Mouse (Mus musculus): ENCODE data around the gene Zgrf1. TPM values are rescaled to one million over a fixed set of nuclear protein-coding genes. Genes with fewer than 3 reads are reported as not detected.

The Zgrf1 gene
- polyA plus RNA-seq, 1 experiment = 28.3 TPM

DNA sequence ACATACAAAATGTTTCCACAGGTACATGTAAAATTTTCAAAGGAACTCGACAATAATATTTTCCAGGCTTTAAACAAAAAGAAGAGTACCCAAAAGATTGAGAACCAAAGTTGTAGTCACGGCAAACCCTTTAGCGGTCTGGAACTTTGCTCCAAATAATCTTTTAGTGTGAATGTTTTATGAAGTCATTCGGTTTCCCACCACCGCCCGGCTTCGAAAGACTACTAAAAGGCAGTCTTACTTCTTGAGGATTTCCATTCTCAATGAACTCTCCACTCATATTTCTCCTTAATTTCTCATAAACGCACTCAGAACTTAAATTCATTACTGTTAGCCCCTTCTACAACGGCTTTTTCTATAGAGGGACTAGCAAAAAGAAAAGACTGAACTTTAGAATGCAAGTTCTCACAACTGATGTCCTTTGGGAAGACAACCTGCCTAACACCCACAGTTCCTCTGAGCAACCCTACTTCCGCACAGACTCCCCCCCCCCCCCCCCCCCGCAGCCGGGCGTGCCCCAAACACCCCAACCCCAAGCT lies 786 bp upstream of the Zgrf1 start:
- no peaks in the 10 kb centered on the region for H3K9me3 ChIP-seq (replicated peaks; ENCODE audit: control insufficient read depth, insufficient read depth, low read length, poor library complexity, severe bottlenecking)
- no peak overlapping the region; the same call in 1 of the 2 replicates for H3K4me3 ChIP-seq (ENCODE audit: low read depth, low read length)
- 0 out of 2 replicates have a peak overlapping the region, but pooled peaks have one; percentile 51 for H3K27ac ChIP-seq (ENCODE audit: insufficient read depth, low read length)
- no peaks in the 10 kb centered on the region for H3K27me3 ChIP-seq (ENCODE audit: control insufficient read depth, insufficient read depth, low read length, poor library complexity, severe bottlenecking)
- TF ChIP-seq CTCF (IDR thresholded peaks at IDR 0.05; ENCODE audit: low read depth, low read length) = no peak
- TF ChIP-seq POLR2A (IDR thresholded peaks at IDR 0.05; ENCODE audit: insufficient read depth, low read length) = no peak
- TF ChIP-seq EP300 (IDR thresholded peaks at IDR 0.05; ENCODE audit: insufficient read depth, low read depth, low read length) = no peak
- peak overlapping the region; percentile 86 for H3K9ac ChIP-seq (ENCODE audit: low read depth, poor library complexity, severe bottlenecking)
- H3K4me1 ChIP-seq (ENCODE audit: control insufficient read depth, insufficient read depth, low read length) = peaks cover 2% of the 10 kb centered on the region
- peaks cover 19% of the 10 kb centered on the region for H3K36me3 ChIP-seq (ENCODE audit: control insufficient read depth, insufficient read depth, low read length, poor library complexity, severe bottlenecking)

DNA sequence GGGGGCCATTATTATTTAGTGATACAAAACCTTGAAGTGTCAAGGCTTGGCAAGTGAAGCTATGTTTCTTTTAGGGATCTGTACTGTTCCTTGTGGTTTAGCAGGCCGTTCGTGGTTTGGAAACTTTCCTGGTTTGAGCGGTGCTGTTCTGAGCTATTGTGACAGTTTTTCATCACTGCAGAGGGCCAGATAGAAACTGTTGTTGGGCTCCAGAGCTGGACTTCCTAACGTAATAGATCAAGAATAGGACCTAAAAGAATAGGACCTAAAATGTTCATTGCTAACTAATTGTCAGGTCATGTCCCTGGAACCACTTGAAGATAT lies 393 bp downstream of the Zgrf1 start:
- TF ChIP-seq EP300 (IDR thresholded peaks at IDR 0.05; ENCODE audit: insufficient read depth, low read depth, low read length) (no peak), POLR2A (IDR thresholded peaks at IDR 0.05; ENCODE audit: insufficient read depth, low read length) (no peak), CTCF (IDR thresholded peaks at IDR 0.05; ENCODE audit: low read depth, low read length) (no peak)

DNA sequence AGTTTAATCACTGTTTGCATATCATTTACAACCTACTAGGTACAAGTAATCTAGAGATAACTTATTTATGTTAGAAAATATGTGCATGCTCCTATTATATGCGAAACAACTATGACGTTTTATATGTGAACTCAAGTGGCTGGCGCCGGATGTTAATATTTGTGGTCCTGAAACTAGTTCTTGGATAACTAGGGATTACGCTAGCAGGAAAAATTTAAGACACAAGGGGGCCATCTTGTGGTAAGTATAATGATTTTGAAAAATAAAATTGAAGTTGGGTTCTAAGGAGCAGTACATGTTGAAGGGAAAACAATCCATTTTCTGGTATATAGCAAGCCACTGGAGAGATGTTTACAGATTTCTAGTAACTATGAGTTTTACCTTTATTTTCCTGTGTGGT lies 1.4 kb downstream of the Zgrf1 start:
- no peaks in the 10 kb centered on the region for H3K27me3 ChIP-seq (ENCODE audit: control insufficient read depth, insufficient read depth, low read length, poor library complexity, severe bottlenecking)

More for the DNA sequence above, 393 bp downstream of the Zgrf1 start:
- H3K4me3 ChIP-seq (ENCODE audit: low read depth, low read length) = peak overlapping the region; percentile 99
- peaks cover 2% of the 10 kb centered on the region for H3K4me1 ChIP-seq (ENCODE audit: control insufficient read depth, insufficient read depth, low read length)
- H3K36me3 ChIP-seq (ENCODE audit: control insufficient read depth, insufficient read depth, low read length, poor library complexity, severe bottlenecking) = peaks cover 19% of the 10 kb centered on the region
- no peak overlapping the region for H3K27ac ChIP-seq (ENCODE audit: insufficient read depth, low read length)
- peak overlapping the region; percentile 86 for H3K9ac ChIP-seq (ENCODE audit: low read depth, poor library complexity, severe bottlenecking)
- H3K9me3 ChIP-seq (replicated peaks; ENCODE audit: control insufficient read depth, insufficient read depth, low read length, poor library complexity, severe bottlenecking) = no peaks in the 10 kb centered on the region
- H3K27me3 ChIP-seq (ENCODE audit: control insufficient read depth, insufficient read depth, low read length, poor library complexity, severe bottlenecking) = no peaks in the 10 kb centered on the region

DNA sequence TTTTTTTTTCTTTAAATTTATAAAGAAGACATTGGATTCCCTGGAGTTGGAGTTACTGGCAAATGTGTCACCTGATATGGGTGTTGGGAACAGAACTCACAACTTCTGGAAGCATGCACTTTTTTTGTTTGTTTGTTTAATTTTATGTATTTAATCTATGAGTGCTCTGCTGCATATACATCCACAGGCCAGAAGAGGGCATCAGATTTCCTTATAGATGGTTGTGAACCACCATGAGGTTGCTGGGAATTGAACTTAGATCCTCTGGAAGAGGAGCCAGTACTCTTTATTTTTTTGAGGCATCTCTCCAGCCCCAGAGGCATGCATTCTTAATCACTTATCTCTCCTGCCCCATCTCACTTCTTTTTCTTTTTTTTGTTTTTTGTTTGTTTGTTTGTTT lies 4.9 kb downstream of the Zgrf1 start:
- no peaks in the 10 kb centered on the region for H3K27me3 ChIP-seq (ENCODE audit: control insufficient read depth, insufficient read depth, low read length, poor library complexity, severe bottlenecking)
- H3K27ac ChIP-seq (ENCODE audit: insufficient read depth, low read length) = no peak overlapping the region
- H3K36me3 ChIP-seq (ENCODE audit: control insufficient read depth, insufficient read depth, low read length, poor library complexity, severe bottlenecking) = peaks cover 50% of the 10 kb centered on the region
- H3K4me3 ChIP-seq (ENCODE audit: low read depth, low read length) = no peak overlapping the region
- no peak overlapping the region for H3K9ac ChIP-seq (ENCODE audit: low read depth, poor library complexity, severe bottlenecking)
- no peaks in the 10 kb centered on the region for H3K9me3 ChIP-seq (replicated peaks; ENCODE audit: control insufficient read depth, insufficient read depth, low read length, poor library complexity, severe bottlenecking)
- no peak for TF ChIP-seq CTCF (IDR thresholded peaks at IDR 0.05; ENCODE audit: low read depth, low read length)
- no peak for TF ChIP-seq EP300 (IDR thresholded peaks at IDR 0.05; ENCODE audit: insufficient read depth, low read depth, low read length)
- no peak for TF ChIP-seq POLR2A (IDR thresholded peaks at IDR 0.05; ENCODE audit: insufficient read depth, low read length)
- peaks cover 2% of the 10 kb centered on the region for H3K4me1 ChIP-seq (ENCODE audit: control insufficient read depth, insufficient read depth, low read length)

More for the DNA sequence above, 1.4 kb downstream of the Zgrf1 start:
- Histone ChIP-seq H3K4me1 (ENCODE audit: control insufficient read depth, insufficient read depth, low read length) (peaks cover 2% of the 10 kb centered on the region), H3K36me3 (ENCODE audit: control insufficient read depth, insufficient read depth, low read length, poor library complexity, severe bottlenecking) (peaks cover 22% of the 10 kb centered on the region), H3K27ac (ENCODE audit: insufficient read depth, low read length) (no peak overlapping the region), H3K9me3 (replicated peaks; ENCODE audit: control insufficient read depth, insufficient read depth, low read length, poor library complexity, severe bottlenecking) (no peaks in the 10 kb centered on the region), H3K9ac (ENCODE audit: low read depth, poor library complexity, severe bottlenecking) (no peak overlapping the region), H3K4me3 (ENCODE audit: low read depth, low read length) (no peak overlapping the region)
- TF ChIP-seq EP300 (IDR thresholded peaks at IDR 0.05; ENCODE audit: insufficient read depth, low read depth, low read length) = no peak
- no peak for TF ChIP-seq POLR2A (IDR thresholded peaks at IDR 0.05; ENCODE audit: insufficient read depth, low read length)
- no peak for TF ChIP-seq CTCF (IDR thresholded peaks at IDR 0.05; ENCODE audit: low read depth, low read length)

DNA sequence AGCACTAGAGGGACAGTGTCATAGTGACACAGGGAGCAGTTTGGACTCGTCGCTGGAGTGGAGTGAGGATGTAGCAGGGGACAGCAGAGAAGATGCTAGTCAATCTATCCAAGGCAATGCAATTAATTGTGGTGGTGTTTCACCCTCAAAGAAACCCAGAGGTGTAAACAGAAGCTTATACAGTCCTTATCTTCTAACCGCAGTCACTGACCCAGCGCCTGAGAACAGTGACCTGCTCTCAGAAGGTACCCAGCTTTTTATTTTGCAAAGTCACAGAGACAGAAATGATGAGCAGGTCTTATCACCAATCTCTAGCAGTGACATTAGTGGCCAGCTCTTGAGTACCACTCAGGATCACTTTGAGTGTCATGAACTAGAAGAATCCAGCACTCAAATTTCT lies 9.7 kb downstream of the Zgrf1 start:
- no peak overlapping the region for H3K9ac ChIP-seq (ENCODE audit: low read depth, poor library complexity, severe bottlenecking)
- H3K27ac ChIP-seq (ENCODE audit: insufficient read depth, low read length) = no peak overlapping the region
- no peaks in the 10 kb centered on the region for H3K9me3 ChIP-seq (replicated peaks; ENCODE audit: control insufficient read depth, insufficient read depth, low read length, poor library complexity, severe bottlenecking)
- H3K4me3 ChIP-seq (ENCODE audit: low read depth, low read length) = no peak overlapping the region
- peaks cover 41% of the 10 kb centered on the region for H3K36me3 ChIP-seq (ENCODE audit: control insufficient read depth, insufficient read depth, low read length, poor library complexity, severe bottlenecking)
- no peaks in the 10 kb centered on the region for H3K27me3 ChIP-seq (ENCODE audit: control insufficient read depth, insufficient read depth, low read length, poor library complexity, severe bottlenecking)
- TF ChIP-seq POLR2A (IDR thresholded peaks at IDR 0.05; ENCODE audit: insufficient read depth, low read length) = no peak
- TF ChIP-seq CTCF (IDR thresholded peaks at IDR 0.05; ENCODE audit: low read depth, low read length) = no peak
- TF ChIP-seq EP300 (IDR thresholded peaks at IDR 0.05; ENCODE audit: insufficient read depth, low read depth, low read length) = no peak
- no peaks in the 10 kb centered on the region for H3K4me1 ChIP-seq (ENCODE audit: control insufficient read depth, insufficient read depth, low read length)

DNA sequence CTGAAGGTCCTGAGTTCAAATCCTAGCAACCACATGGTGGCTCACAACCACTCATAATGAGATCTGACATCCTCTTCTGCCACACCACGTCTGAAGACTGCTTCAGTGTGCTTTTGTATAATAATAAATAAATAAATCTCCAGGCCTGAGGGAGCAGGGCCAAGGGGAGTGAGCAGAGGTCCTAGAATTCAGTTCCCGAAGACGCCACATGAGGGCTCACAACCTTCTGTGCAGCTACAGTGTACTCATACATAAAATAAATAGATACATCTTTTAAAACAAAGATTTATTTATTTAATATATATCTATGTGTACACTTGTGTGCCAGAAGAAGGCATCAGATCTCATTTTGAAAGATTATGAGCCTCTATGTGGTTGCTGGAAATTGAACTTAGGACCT lies 11.8 kb downstream of the Zgrf1 start:
- no peaks in the 10 kb centered on the region for H3K9me3 ChIP-seq (replicated peaks; ENCODE audit: control insufficient read depth, insufficient read depth, low read length, poor library complexity, severe bottlenecking)
- H3K9ac ChIP-seq (ENCODE audit: low read depth, poor library complexity, severe bottlenecking) = no peak overlapping the region
- no peak overlapping the region for H3K27ac ChIP-seq (ENCODE audit: insufficient read depth, low read length)
- H3K4me1 ChIP-seq (ENCODE audit: control insufficient read depth, insufficient read depth, low read length) = no peaks in the 10 kb centered on the region
- H3K4me3 ChIP-seq (ENCODE audit: low read depth, low read length) = no peak overlapping the region
- TF ChIP-seq EP300 (IDR thresholded peaks at IDR 0.05; ENCODE audit: insufficient read depth, low read depth, low read length) (no peak), POLR2A (IDR thresholded peaks at IDR 0.05; ENCODE audit: insufficient read depth, low read length) (no peak)
- no peaks in the 10 kb centered on the region for H3K27me3 ChIP-seq (ENCODE audit: control insufficient read depth, insufficient read depth, low read length, poor library complexity, severe bottlenecking)
- H3K36me3 ChIP-seq (ENCODE audit: control insufficient read depth, insufficient read depth, low read length, poor library complexity, severe bottlenecking) = peaks cover 39% of the 10 kb centered on the region

Measured in ES-Bruce4 (cell line).